22 mouse cellular contexts compared by ENCODE assay signal in genomic region chr15:77661841-77662240, GRCm38 (mm10). TPM values are rescaled to one million over a fixed set of nuclear protein-coding genes. Genes with fewer than 3 reads are reported as not detected.
DNase-seq lines count a peak whose midpoint lies in the region; ATAC-seq and TF ChIP-seq lines count a peak whose summit lies in the region.
"Not testable (repeated sequence)": the region's sequence is repeated elsewhere in the genome, so short reads cannot be mapped to it uniquely, and the experiment has no call there.
"Had no signal": no experiment of that assay in that cellular context is flagged by ENCODE, and none has a peak within 500 bp of the region (broad histone marks: within the 10 kb centered on the region; RNA-seq: fewer than 3 reads in every experiment).

No protein-coding gene starts in this region.

- TF ChIP-seq CTCF in intestine, postnatal 0 days (IDR thresholded peaks at IDR 0.05; ENCODE audit: low read depth): not testable (repeated sequence)

- not testable (repeated sequence) for H3K4me1 ChIP-seq in intestine, embryonic 15.5 days (replicated peaks); intestine, postnatal 0 days (replicated peaks; ENCODE audit: control insufficient read depth, insufficient read depth, low read length)

- WGBS in intestine, embryonic 15.5 days: 33% methylated on average over 2 of the region's 2 CpGs
- WGBS in intestine, postnatal 0 days: 17% methylated on average over 2 of the region's 2 CpGs

- H3K9ac ChIP-seq in intestine, embryonic 15.5 days; intestine, postnatal 0 days (ENCODE audit: low read depth, low read length): not testable (repeated sequence)

- DNase-seq in R1 (ENCODE audit: low read depth, low spot score): peak; percentile 42
- DNase-seq in fat pad, adult 2 months (ENCODE audit: extremely low read depth, low read depth, low spot score): peak; percentile 0

- not testable (repeated sequence) for H3K27me3 ChIP-seq in intestine, embryonic 15.5 days (replicated peaks); intestine, postnatal 0 days (replicated peaks; ENCODE audit: control insufficient read depth, insufficient read depth, low read length)

- not testable (repeated sequence) for H3K36me3 ChIP-seq in intestine, embryonic 15.5 days; intestine, postnatal 0 days (ENCODE audit: control insufficient read depth, insufficient read depth)

- 0 out of 2 replicates have a peak, but pooled peaks have one; percentile 54 for ATAC-seq in erythroblast, adult 5-6 weeks (replicated peaks; ENCODE audit: low FRiP score, poor library complexity, severe bottlenecking)
- ATAC-seq in intestine, embryonic 15.5 days: peak; percentile 75
- ATAC-seq in intestine, postnatal 0 days: peak; percentile 70

- H3K4me3 ChIP-seq in intestine, embryonic 15.5 days (replicated peaks); intestine, postnatal 0 days (ENCODE audit: low read depth, low read length): not testable (repeated sequence)

- not testable (repeated sequence) for H3K4me2 ChIP-seq in intestine, embryonic 15.5 days (replicated peaks); intestine, postnatal 0 days (replicated peaks; ENCODE audit: low read depth)

- H3K9me3 ChIP-seq in intestine, embryonic 15.5 days; intestine, postnatal 0 days (ENCODE audit: control insufficient read depth): not testable (repeated sequence)

- not testable (repeated sequence) for H3K27ac ChIP-seq in intestine, embryonic 15.5 days; intestine, postnatal 0 days (ENCODE audit: low read depth, low read length)

RNA-seq across cellular contexts. Expression of gene Apol11b, which starts 18.8 kb away (rescaled TPM):
- 391 and 419 TPM in 2 replicates for total RNA-seq in erythroblast, adult 5-6 weeks (2015; ENCODE audit: low replicate concordance)
- 1,087 and 1,183 TPM in 2 replicates for total RNA-seq in erythroblast, adult 5-6 weeks (2017; ENCODE audit: low replicate concordance)
- 0.14 and 0.30 TPM in 2 replicates for polyA plus RNA-seq in intestine, embryonic 15.5 days (2015; fragmentation: Nextera tagmentation; extraction: Ambion mirVana)
- polyA plus RNA-seq in intestine, postnatal 0 days (2015; fragmentation: Nextera tagmentation; extraction: Ambion mirVana): not detected in 2 replicates
- total RNA-seq: ES-E14 had no signal
- polyA plus RNA-seq: adrenal gland, adult 2 months; embryonic facial prominence, embryonic 10.5 days; embryonic facial prominence, embryonic 12.5 days; embryonic facial prominence, embryonic 14.5 days; forebrain, embryonic 10.5 days; forebrain, embryonic 12.5 days; forebrain, embryonic 14.5 days; forebrain, embryonic 16.5 days; frontal cortex, adult 2 months; Patski had no signal

RNA-seq across cellular contexts. Expression of gene Apol7e, which starts 36.8 kb away (rescaled TPM):
- total RNA-seq in erythroblast, adult 5-6 weeks (2015; ENCODE audit: low replicate concordance): 1.0 TPM in 1 of 2 replicates, not detected in the other
- total RNA-seq in erythroblast, adult 5-6 weeks (2017; ENCODE audit: low replicate concordance): 0.09 TPM in 1 of 2 replicates, not detected in the other
- polyA plus RNA-seq in intestine, embryonic 15.5 days (2015; fragmentation: Nextera tagmentation; extraction: Ambion mirVana): 0.13 and 0.43 TPM in 2 replicates
- polyA plus RNA-seq in intestine, postnatal 0 days (2015; fragmentation: Nextera tagmentation; extraction: Ambion mirVana): 0.22 and 0.25 TPM in 2 replicates
- total RNA-seq: adrenal gland, postnatal 14 days; adrenal gland, postnatal 36 days; MEL had no signal
- polyA plus RNA-seq: C2C12; cerebellum, adult 2 months; embryonic facial prominence, embryonic 10.5 days; embryonic facial prominence, embryonic 12.5 days; embryonic facial prominence, embryonic 14.5 days; erythroblast, embryonic 14.5 days; forebrain, embryonic 10.5 days; forebrain, embryonic 12.5 days; forebrain, embryonic 14.5 days; forebrain, embryonic 16.5 days had no signal
